Mouse (Mus musculus) hindbrain, embryonic 16.5 days (tissue): ENCODE data around the gene Abhd6. TPM values are rescaled to one million over a fixed set of nuclear protein-coding genes. Genes with fewer than 3 reads are reported as not detected.

Experiments
- ATAC-seq: fragments of 200-750 bp; cut with Nextera tagmentation; 2 replicates; pipeline ENCODE4 v1.8.0; 2017; ENCODE audit warnings: moderate TSS enrichment, moderate library complexity
- H3K27ac ChIP-seq: fragments of 300-500 bp; sonication (generic); 2 replicates; pipeline ENCODE4 v1.5.1; 2014; ENCODE audit warnings: low read depth, mild to moderate bottlenecking, control low read depth, low read length, moderate library complexity
- H3K27me3 ChIP-seq: fragments of 300-500 bp; sonication (generic); replicated peaks from 2 replicates; pipeline ENCODE4 v1.6.1; 2014; ENCODE audit warnings: low read length; ENCODE audit not compliant: control insufficient read depth, insufficient read depth
- H3K36me3 ChIP-seq: fragments of 300-500 bp; sonication (generic); 2 replicates; pipeline ENCODE4 v1.6.1; 2014; ENCODE audit warnings: mild to moderate bottlenecking, low read length, moderate library complexity, mixed read lengths; ENCODE audit not compliant: control insufficient read depth, insufficient read depth
- H3K4me1 ChIP-seq: fragments of 300-500 bp; sonication (generic); 2 replicates; pipeline ENCODE4 v1.6.1; 2014; ENCODE audit warnings: low read depth, low read length; ENCODE audit not compliant: control insufficient read depth, insufficient read depth
- H3K4me2 ChIP-seq: fragments of 300-500 bp; sonication (generic); 2 replicates; pipeline ENCODE4 v1.6.1; 2014; ENCODE audit warnings: mild to moderate bottlenecking, low read length, control low read depth, moderate library complexity
- H3K4me3 ChIP-seq: fragments of 300-500 bp; sonication (generic); 2 replicates; pipeline ENCODE4 v1.5.1; 2014; ENCODE audit warnings: mild to moderate bottlenecking, low read length, control low read depth, moderate library complexity
- H3K9ac ChIP-seq: fragments of 300-500 bp; sonication (generic); 2 replicates; pipeline ENCODE4 v1.6.1; 2014; ENCODE audit warnings: low read depth, mild to moderate bottlenecking, control low read depth, low read length, moderate library complexity
- H3K9me3 ChIP-seq: fragments of 300-500 bp; sonication (generic); 2 replicates; pipeline ENCODE4 v1.6.1; 2014; ENCODE audit warnings: mild to moderate bottlenecking, low read length, moderate library complexity; ENCODE audit not compliant: control insufficient read depth
- WGBS: fragments of 180-500 bp; shearing (Covaris S2); extraction: QIAGEN DNeasy Blood & Tissue Kit; methylation state at CpG from one replicate; pipeline ENCODE4 v1.1.7; 2014; 5-methylcytosine and 5-hydroxymethylcytosine counted together
- polyA plus RNA-seq: library from polyadenylated mRNA; unstranded; fragments of >200 nt; fragmentation: Nextera tagmentation; extraction: Ambion mirVana; gene quantifications from 2 replicates; pipeline ENCODE4 v1.2.1, GENCODE M21; 2015

Abhd6 gene
- polyA plus RNA-seq, 1 experiment from 2014 or later: 42.5 TPM

GRCm38 (mm10) chr14:7991108-7991776 lies 11.5 kb upstream of the Abhd6 start:
- ATAC-seq: peak; percentile 54; the same call in 1 of the 2 replicates
- WGBS: 86% methylated on average over 5 of the region's 5 CpGs
- H3K9ac ChIP-seq: no peak overlapping the region

GRCm38 (mm10) chr14:7992158-7992557 lies 10.5 kb upstream of the Abhd6 start:
- Histone ChIP-seq H3K27ac (no peak overlapping the region), H3K4me1 (no peaks in the 10 kb centered on the region), H3K36me3 (no peaks in the 10 kb centered on the region), H3K4me3 (no peak overlapping the region), H3K9me3 (no peaks in the 10 kb centered on the region), H3K27me3 (no peaks in the 10 kb centered on the region), H3K4me2 (no peak overlapping the region), H3K9ac (no peak overlapping the region)
- no peak for ATAC-seq
- 83% methylated on average over 6 of the region's 6 CpGs for WGBS

More at GRCm38 (mm10) chr14:7991108-7991776, 11.5 kb upstream of the Abhd6 start:
- H3K36me3 ChIP-seq: no peaks in the 10 kb centered on the region
- no peaks in the 10 kb centered on the region for H3K9me3 ChIP-seq
- no peaks in the 10 kb centered on the region for H3K4me1 ChIP-seq
- no peak overlapping the region for H3K27ac ChIP-seq
- H3K27me3 ChIP-seq: no peaks in the 10 kb centered on the region
- no peak overlapping the region for H3K4me3 ChIP-seq
- no peak overlapping the region for H3K4me2 ChIP-seq

- no peaks in the 10 kb centered on the region for H3K4me1 ChIP-seq
- no peaks in the 10 kb centered on the region for H3K36me3 ChIP-seq
- 72% methylated on average over 8 of the region's 8 CpGs for WGBS
- no peaks in the 10 kb centered on the region for H3K9me3 ChIP-seq
- H3K9ac ChIP-seq: no peak within 1 kb of the TSS
- no peak within 1 kb of the TSS for H3K27ac ChIP-seq
- H3K4me2 ChIP-seq: no peak within 1 kb of the TSS
- ATAC-seq: no peak
- H3K4me3 ChIP-seq: no peak within 1 kb of the TSS
- no peaks in the 10 kb centered on the region for H3K27me3 ChIP-seq
Observed at GRCm38 (mm10) chr14:7994271-7994767, 8.4 kb upstream of the Abhd6 start, which contains the start of gene Dnase1l3. Gene Dnase1l3 (minus strand): TSS chr14:7994573.

- no peaks in the 10 kb centered on the region for H3K4me1 ChIP-seq
- WGBS: 3% methylated on average over 15 of the region's 15 CpGs
- H3K4me2 ChIP-seq: peak overlapping the region; percentile 54
- no peaks in the 10 kb centered on the region for H3K9me3 ChIP-seq
- H3K27ac ChIP-seq: no peak overlapping the region
- peaks cover 2% of the 10 kb centered on the region; the same call in 1 of the 2 replicates for H3K27me3 ChIP-seq
- H3K36me3 ChIP-seq: no peaks in the 10 kb centered on the region
- peak overlapping the region; percentile 55 for H3K9ac ChIP-seq
- H3K4me3 ChIP-seq: peak overlapping the region; percentile 16; the same call in 1 of the 2 replicates
- peak; percentile 75; the same call in 1 of the 2 replicates for ATAC-seq
Observed at GRCm38 (mm10) chr14:7997255-7997696, 5.4 kb upstream of the Abhd6 start.

GRCm38 (mm10) chr14:7999030-7999429 lies 3.7 kb upstream of the Abhd6 start:
- Histone ChIP-seq H3K27ac (no peak overlapping the region), H3K36me3 (no peaks in the 10 kb centered on the region), H3K4me1 (peaks cover 4% of the 10 kb centered on the region), H3K4me2 (no peak overlapping the region), H3K9ac (no peak overlapping the region), H3K4me3 (no peak overlapping the region), H3K27me3 (peaks cover 2% of the 10 kb centered on the region; the same call in 1 of the 2 replicates), H3K9me3 (no peaks in the 10 kb centered on the region)
- no peak for ATAC-seq
- WGBS: 86% methylated on average over 3 of the region's 3 CpGs

- 85% methylated on average over 5 of the region's 5 CpGs for WGBS
- Histone ChIP-seq H3K9me3 (no peaks in the 10 kb centered on the region), H3K4me3 (no peak overlapping the region), H3K9ac (no peak overlapping the region), H3K4me1 (peaks cover 8% of the 10 kb centered on the region), H3K4me2 (no peak overlapping the region), H3K36me3 (no peaks in the 10 kb centered on the region), H3K27me3 (peaks cover 2% of the 10 kb centered on the region; the same call in 1 of the 2 replicates), H3K27ac (no peak overlapping the region)
- ATAC-seq: no peak
Observed at GRCm38 (mm10) chr14:7999435-7999834, 3.3 kb upstream of the Abhd6 start.

GRCm38 (mm10) chr14:8000247-8000646 lies 2.5 kb upstream of the Abhd6 start:
- no peak overlapping the region for H3K4me2 ChIP-seq
- no peak overlapping the region for H3K27ac ChIP-seq
- no peak for ATAC-seq
- no peaks in the 10 kb centered on the region for H3K9me3 ChIP-seq
- no peak overlapping the region for H3K9ac ChIP-seq
- no peak overlapping the region for H3K4me3 ChIP-seq
- H3K36me3 ChIP-seq: no peaks in the 10 kb centered on the region
- H3K27me3 ChIP-seq: peaks cover 2% of the 10 kb centered on the region; the same call in 1 of the 2 replicates
- H3K4me1 ChIP-seq: peaks cover 10% of the 10 kb centered on the region
- WGBS: 90% methylated on average over 5 of the region's 5 CpGs

- Histone ChIP-seq H3K9me3 (no peaks in the 10 kb centered on the region), H3K4me1 (peaks cover 10% of the 10 kb centered on the region), H3K4me3 (no peak overlapping the region), H3K27me3 (peaks cover 2% of the 10 kb centered on the region; the same call in 1 of the 2 replicates), H3K4me2 (no peak overlapping the region), H3K27ac (no peak overlapping the region), H3K9ac (no peak overlapping the region), H3K36me3 (no peaks in the 10 kb centered on the region)
- 22% methylated on average over 17 of the region's 17 CpGs for WGBS
- ATAC-seq: no peak
Observed at GRCm38 (mm10) chr14:8000831-8001685, 1.6 kb upstream of the Abhd6 start.
